ENCODE assay signal across 8 mouse cellular contexts in genomic region chr14:60377546-60377945, GRCm38 (mm10). TPM values are rescaled to one million over a fixed set of nuclear protein-coding genes. Genes with fewer than 3 reads are reported as not detected.
DNase-seq lines count a peak whose midpoint lies in the region; ATAC-seq and TF ChIP-seq lines count a peak whose summit lies in the region.

No protein-coding gene starts in this region.

- TF ChIP-seq CTCF in testis, adult 2 months (IDR thresholded peaks at IDR 0.05; ENCODE audit: control insufficient read depth, insufficient read depth, insufficient replicate concordance, low read depth, low read length), result no peak

- no peak overlapping the region for H3K27ac ChIP-seq in testis, adult 2 months (ENCODE audit: control insufficient read depth, insufficient read depth, low read depth, low read length)
- peak overlapping the region; percentile 95 for H3K27ac ChIP-seq in forebrain, embryonic 16.5 days (ENCODE audit: low read length)
- H3K27ac ChIP-seq in neural tube, embryonic 13.5 days (replicated peaks), result peak overlapping the region; percentile 97

- no peaks in the 10 kb centered on the region for H3K9me3 ChIP-seq in forebrain, embryonic 16.5 days (ENCODE audit: control insufficient read depth, low read length)
- H3K9me3 ChIP-seq in neural tube, embryonic 13.5 days, result no peaks in the 10 kb centered on the region

- no peak for TF ChIP-seq POLR2A in testis, adult 2 months (IDR thresholded peaks at IDR 0.05; ENCODE audit: control insufficient read depth, low read depth, low read length)

- H3K36me3 ChIP-seq in testis, adult 2 months (ENCODE audit: control insufficient read depth, insufficient read depth, low read length), result no peaks in the 10 kb centered on the region
- H3K36me3 ChIP-seq in forebrain, embryonic 16.5 days (ENCODE audit: control insufficient read depth, insufficient read depth), result no peaks in the 10 kb centered on the region
- no peaks in the 10 kb centered on the region for H3K36me3 ChIP-seq in neural tube, embryonic 13.5 days

- no peak for DNase-seq in testis, postnatal 14 days (ENCODE audit: low spot score)
- DNase-seq in left cerebral cortex, postnatal 10 days (ENCODE audit: extremely low spot score in 1 of 2, low spot score in 2 of 2), result peak; percentile 52 to 57
- DNase-seq in adrenal gland, adult 18-20 months (ENCODE audit: low spot score in 2 of 2), result no peak
- DNase-seq in ovary, postnatal 10 days (ENCODE audit: low spot score), result no peak
- no peak for DNase-seq in thymus, postnatal 0 days (ENCODE audit: low spot score)

- intact Hi-C loops in left cerebral cortex, postnatal 10 days (cut with DNase I), result no loop called here

- H3K4me2 ChIP-seq in forebrain, embryonic 16.5 days (ENCODE audit: low read length), result peak overlapping the region; percentile 91
- peak overlapping the region; percentile 94 for H3K4me2 ChIP-seq in neural tube, embryonic 13.5 days

- peak overlapping the region; percentile 98 for H3K9ac ChIP-seq in forebrain, embryonic 16.5 days (replicated peaks; ENCODE audit: low read depth, low read length)
- peak overlapping the region; percentile 96 for H3K9ac ChIP-seq in neural tube, embryonic 13.5 days

- H3K27me3 ChIP-seq in testis, adult 2 months (ENCODE audit: control insufficient read depth, insufficient read depth, low read length), result peaks cover 5% of the 10 kb centered on the region
- H3K27me3 ChIP-seq in forebrain, embryonic 16.5 days (replicated peaks; ENCODE audit: control insufficient read depth, insufficient read depth, low read length), result no peaks in the 10 kb centered on the region
- H3K27me3 ChIP-seq in neural tube, embryonic 13.5 days, result peaks cover 6% of the 10 kb centered on the region; the same call in 1 of the 2 replicates

- H3K4me3 ChIP-seq in testis, adult 2 months (ENCODE audit: control insufficient read depth, low read depth, low read length), result peak overlapping the region; percentile 80
- peak overlapping the region; percentile 63 for H3K4me3 ChIP-seq in forebrain, embryonic 16.5 days (replicated peaks; ENCODE audit: low read length)
- peak overlapping the region; percentile 76 for H3K4me3 ChIP-seq in neural tube, embryonic 13.5 days

- WGBS in forebrain, embryonic 16.5 days, result 4% methylated on average over 10 of the region's 10 CpGs
- 14% methylated on average over 10 of the region's 10 CpGs for WGBS in neural tube, embryonic 13.5 days

- ATAC-seq in forebrain, embryonic 16.5 days, result peak; percentile 48
- ATAC-seq in neural tube, embryonic 13.5 days (ENCODE audit: low read depth), result peak; percentile 59; the same call in 1 of the 2 replicates

- H3K4me1 ChIP-seq in testis, adult 2 months (ENCODE audit: control insufficient read depth, insufficient read depth, low read length), result peaks cover 15% of the 10 kb centered on the region
- H3K4me1 ChIP-seq in forebrain, embryonic 16.5 days (replicated peaks; ENCODE audit: control insufficient read depth, insufficient read depth, low read length), result peaks cover 31% of the 10 kb centered on the region
- peaks cover 41% of the 10 kb centered on the region for H3K4me1 ChIP-seq in neural tube, embryonic 13.5 days (replicated peaks)

RNA-seq across cellular contexts. Expression of gene Amer2, which starts 4.5 kb away (rescaled TPM):
- polyA plus RNA-seq in testis, adult 2 months (2012; rRNA removed), result 37.6 and 44.4 TPM in 2 replicates
- polyA plus RNA-seq in forebrain, embryonic 16.5 days (2015; fragmentation: Nextera tagmentation; extraction: Ambion mirVana), result 34.6 and 35.2 TPM in 2 replicates
- total RNA-seq in left cerebral cortex, postnatal 10 days (2021), result 10 to 100 TPM; 37.3 to 40.8 TPM
- polyA plus RNA-seq in neural tube, embryonic 13.5 days (2015; fragmentation: Nextera tagmentation; extraction: Ambion mirVana), result 26.7 and 28.5 TPM in 2 replicates
- 1 to 10 TPM; 3.0 to 3.3 TPM for total RNA-seq in adrenal gland, adult 18-20 months (2021)
- 0.01 TPM in 1 of 2 replicates, not detected in the other for polyA plus RNA-seq in thymus, postnatal 0 days (2015; fragmentation: Nextera tagmentation; extraction: Ambion mirVana)

Comparison
In these comparisons a context has a peak if more than half of its experiments do, and no peak if none do; other contexts are left out.
1. DNase-seq: peak in left cerebral cortex, postnatal 10 days (2 of 2); none in testis, postnatal 14 days (single experiment), adrenal gland, adult 18-20 months (0 of 2), ovary, postnatal 10 days (single experiment) and thymus, postnatal 0 days (single experiment).
2. RNA of gene Amer2, which starts 4.5 kb away (polyA plus RNA-seq): 37.6 to 44.4 TPM in testis, adult 2 months, 34.6 to 35.2 TPM in forebrain, embryonic 16.5 days and 26.7 to 28.5 TPM in neural tube, embryonic 13.5 days; 0.01 TPM in thymus, postnatal 0 days; every median in the first group is over 10 times any median in the second.
3. Peak in every context shown above with its lines, with median percentiles within 50 percentile points of each other: H3K4me3 ChIP-seq.